15 mouse cellular contexts compared by ENCODE assay signal in genomic region chr4:41698421-41699016, GRCm38 (mm10). TPM values are rescaled to one million over a fixed set of nuclear protein-coding genes. Genes with fewer than 3 reads are reported as not detected.
A peak's percentile ranks its signal among the peaks of the same experiment; 100 is the strongest.
DNase-seq lines count a peak whose midpoint lies in the region; ATAC-seq and TF ChIP-seq lines count a peak whose summit lies in the region.
"Not testable (repeated sequence)": the region's sequence is repeated elsewhere in the genome, so short reads cannot be mapped to it uniquely, and the experiment has no call there.
"Had no signal": no experiment of that assay in that cellular context is flagged by ENCODE, and none has a peak within 500 bp of the region (broad histone marks: within the 10 kb centered on the region; RNA-seq: fewer than 3 reads in every experiment).

No protein-coding gene starts in this region.

- peak overlapping the region; percentile 26 for H3K4me2 ChIP-seq in embryonic facial prominence, embryonic 14.5 days (ENCODE audit: low read depth, low read length)
- peak overlapping the region; percentile 29 for H3K4me2 ChIP-seq in heart, embryonic 15.5 days
- peak overlapping the region; percentile 25; the same call in 1 of the 2 replicates for H3K4me2 ChIP-seq in limb, embryonic 14.5 days (replicated peaks; ENCODE audit: low read depth, low read length, severe bottlenecking)
- H3K4me2 ChIP-seq in neural tube, embryonic 12.5 days (replicated peaks), result peak overlapping the region; percentile 41

- peak; percentile 67 to 79 for DNase-seq in cerebellum, adult 18-20 months
- not testable (repeated sequence) for DNase-seq in embryonic facial prominence, embryonic 14.5 days (ENCODE audit: low spot score); limb, embryonic 14.5 days (ENCODE audit: low spot score)
- DNase-seq in gastrocnemius, postnatal 14 days, result peak; percentile 76
- DNase-seq in kidney, adult 11 months, result peak; percentile 33

- not testable (repeated sequence) for H3K27ac ChIP-seq in embryonic facial prominence, embryonic 14.5 days (replicated peaks; ENCODE audit: low read depth, low read length); heart, embryonic 15.5 days; limb, embryonic 14.5 days (replicated peaks; ENCODE audit: low read depth, low read length); neural tube, embryonic 12.5 days

- 0% methylated on average over 9 of the region's 32 CpGs for WGBS in embryonic facial prominence, embryonic 14.5 days
- WGBS in heart, embryonic 15.5 days, result 5% methylated on average over 17 of the region's 32 CpGs
- WGBS in limb, embryonic 14.5 days, result 5% methylated on average over 16 of the region's 32 CpGs
- 6% methylated on average over 21 of the region's 32 CpGs for WGBS in neural tube, embryonic 12.5 days

- intact Hi-C loops in gastrocnemius, postnatal 14 days (cut with DNase I; ENCODE audit: low total_unique reads), result not testable (repeated sequence)

- not testable (repeated sequence) for ATAC-seq in embryonic facial prominence, embryonic 14.5 days (ENCODE audit: low read depth); heart, embryonic 15.5 days (replicated peaks; ENCODE audit: insufficient number of reproducible peaks, insufficient read depth, low FRiP score, low read depth); limb, embryonic 14.5 days (ENCODE audit: low FRiP score, low read depth); neural tube, embryonic 12.5 days (ENCODE audit: low FRiP score, low read depth)

- H3K4me3 ChIP-seq in embryonic facial prominence, embryonic 14.5 days (ENCODE audit: low read depth, low read length); heart, embryonic 15.5 days; limb, embryonic 14.5 days (replicated peaks; ENCODE audit: low read length); neural tube, embryonic 12.5 days: not testable (repeated sequence)

- H3K27me3 ChIP-seq in embryonic facial prominence, embryonic 14.5 days (replicated peaks; ENCODE audit: control insufficient read depth, insufficient read depth, low read length); heart, embryonic 15.5 days; limb, embryonic 14.5 days (ENCODE audit: control insufficient read depth, insufficient read depth, low read length); neural tube, embryonic 12.5 days (replicated peaks): not testable (repeated sequence)

- not testable (repeated sequence) for TF ChIP-seq POLR2A in limb, embryonic 14.5 days (IDR thresholded peaks at IDR 0.05; ENCODE audit: borderline replicate concordance, extremely low read depth, insufficient read depth, insufficient read length)

- H3K9me3 ChIP-seq in embryonic facial prominence, embryonic 14.5 days (ENCODE audit: control insufficient read depth, low read length); heart, embryonic 15.5 days (replicated peaks); limb, embryonic 14.5 days (ENCODE audit: control insufficient read depth, low read length); neural tube, embryonic 12.5 days: not testable (repeated sequence)

- H3K36me3 ChIP-seq in embryonic facial prominence, embryonic 14.5 days (ENCODE audit: control insufficient read depth, insufficient read depth, low read length); heart, embryonic 15.5 days; limb, embryonic 14.5 days (ENCODE audit: control insufficient read depth, insufficient read depth, low read length); neural tube, embryonic 12.5 days: not testable (repeated sequence)

- not testable (repeated sequence) for H3K4me1 ChIP-seq in embryonic facial prominence, embryonic 14.5 days (ENCODE audit: control insufficient read depth, insufficient read depth, low read length); heart, embryonic 15.5 days (replicated peaks); limb, embryonic 14.5 days (ENCODE audit: control insufficient read depth, insufficient read depth, low read length); neural tube, embryonic 12.5 days

- not testable (repeated sequence) for H3K9ac ChIP-seq in embryonic facial prominence, embryonic 14.5 days (ENCODE audit: low read depth, low read length); heart, embryonic 15.5 days; limb, embryonic 14.5 days (ENCODE audit: low read depth, low read length, severe bottlenecking); neural tube, embryonic 12.5 days

RNA-seq across cellular contexts. Expression of gene Il11ra1, which starts 1.3 kb away (rescaled TPM):
- polyA plus RNA-seq in embryonic facial prominence, embryonic 14.5 days (2014; fragmentation: Nextera tagmentation; extraction: Ambion mirVana), result 317 and 362 TPM in 2 replicates
- total RNA-seq in gastrocnemius, postnatal 14 days (2021), result 10 to 100 TPM; 49.3 to 56.9 TPM
- polyA plus RNA-seq in heart, embryonic 15.5 days (2015; fragmentation: Nextera tagmentation; extraction: Ambion mirVana), result 130 and 164 TPM in 2 replicates
- 247 and 316 TPM in 2 replicates for polyA plus RNA-seq in limb, embryonic 14.5 days (2012; rRNA removed)
- 384 and 431 TPM in 2 replicates for polyA plus RNA-seq in limb, embryonic 14.5 days (2014; fragmentation: Nextera tagmentation; extraction: Ambion mirVana)
- polyA plus RNA-seq in neural tube, embryonic 12.5 days (2016; fragmentation: Nextera tagmentation; extraction: Ambion mirVana), result 73.3 and 79.5 TPM in 2 replicates

RNA-seq across cellular contexts. Expression of gene Cntfr, which starts 1.6 kb away (rescaled TPM):
- polyA plus RNA-seq in embryonic facial prominence, embryonic 14.5 days (2014; fragmentation: Nextera tagmentation; extraction: Ambion mirVana), result 12.8 and 13.0 TPM in 2 replicates
- total RNA-seq in gastrocnemius, postnatal 14 days (2021), result 10 to 100 TPM; 15.3 to 38.0 TPM
- polyA plus RNA-seq in heart, embryonic 15.5 days (2015; fragmentation: Nextera tagmentation; extraction: Ambion mirVana), result 2.0 and 3.9 TPM in 2 replicates
- polyA plus RNA-seq in limb, embryonic 14.5 days (2012; rRNA removed), result 34.2 and 43.6 TPM in 2 replicates
- 5.3 and 5.4 TPM in 2 replicates for polyA plus RNA-seq in limb, embryonic 14.5 days (2014; fragmentation: Nextera tagmentation; extraction: Ambion mirVana)
- 32.8 and 36.4 TPM in 2 replicates for polyA plus RNA-seq in neural tube, embryonic 12.5 days (2016; fragmentation: Nextera tagmentation; extraction: Ambion mirVana)
- total RNA-seq: CH12.LX; common myeloid progenitor, adult 5-6 weeks had no signal
- polyA plus RNA-seq: inflammation-experienced regulatory T-cells, adult 6 months had no signal

RNA-seq across cellular contexts. Expression of gene Rpp25l, which starts 14.8 kb away (rescaled TPM):
- 67.4 and 68.7 TPM in 2 replicates for polyA plus RNA-seq in embryonic facial prominence, embryonic 14.5 days (2014; fragmentation: Nextera tagmentation; extraction: Ambion mirVana)
- total RNA-seq in gastrocnemius, postnatal 14 days (2021), result 10 to 100 TPM; 40.3 to 49.9 TPM
- 42.7 and 47.4 TPM in 2 replicates for polyA plus RNA-seq in heart, embryonic 15.5 days (2015; fragmentation: Nextera tagmentation; extraction: Ambion mirVana)
- 59.3 and 67.5 TPM in 2 replicates for polyA plus RNA-seq in limb, embryonic 14.5 days (2012; rRNA removed)
- polyA plus RNA-seq in limb, embryonic 14.5 days (2014; fragmentation: Nextera tagmentation; extraction: Ambion mirVana), result 69.8 and 76.2 TPM in 2 replicates
- 65.9 and 66.9 TPM in 2 replicates for polyA plus RNA-seq in neural tube, embryonic 12.5 days (2016; fragmentation: Nextera tagmentation; extraction: Ambion mirVana)

RNA-seq across cellular contexts. Expression of gene Dctn3, which starts 24.5 kb away (rescaled TPM):
- polyA plus RNA-seq in embryonic facial prominence, embryonic 14.5 days (2014; fragmentation: Nextera tagmentation; extraction: Ambion mirVana), result 112 and 117 TPM in 2 replicates
- 10 to 100 TPM; 39.6 to 44.8 TPM for total RNA-seq in gastrocnemius, postnatal 14 days (2021)
- 122 and 125 TPM in 2 replicates for polyA plus RNA-seq in heart, embryonic 15.5 days (2015; fragmentation: Nextera tagmentation; extraction: Ambion mirVana)
- polyA plus RNA-seq in limb, embryonic 14.5 days (2012; rRNA removed), result 64.2 and 70.1 TPM in 2 replicates
- polyA plus RNA-seq in limb, embryonic 14.5 days (2014; fragmentation: Nextera tagmentation; extraction: Ambion mirVana), result 99.1 and 101 TPM in 2 replicates
- polyA plus RNA-seq in neural tube, embryonic 12.5 days (2016; fragmentation: Nextera tagmentation; extraction: Ambion mirVana), result 225 and 233 TPM in 2 replicates

RNA-seq across cellular contexts. Expression of gene Arid3c, which starts 32.4 kb away (rescaled TPM):
- polyA plus RNA-seq in embryonic facial prominence, embryonic 14.5 days (2014; fragmentation: Nextera tagmentation; extraction: Ambion mirVana), result 0.12 and 0.15 TPM in 2 replicates
- not detected for total RNA-seq in gastrocnemius, postnatal 14 days (2021)
- not detected in 2 replicates for polyA plus RNA-seq in heart, embryonic 15.5 days (2015; fragmentation: Nextera tagmentation; extraction: Ambion mirVana)
- polyA plus RNA-seq in limb, embryonic 14.5 days (2012; rRNA removed), result 0.09 and 0.20 TPM in 2 replicates
- polyA plus RNA-seq in limb, embryonic 14.5 days (2014; fragmentation: Nextera tagmentation; extraction: Ambion mirVana), result 0.29 TPM in 1 of 2 replicates, not detected in the other
- 1.4 and 1.5 TPM in 2 replicates for polyA plus RNA-seq in neural tube, embryonic 12.5 days (2016; fragmentation: Nextera tagmentation; extraction: Ambion mirVana)
- total RNA-seq: adrenal gland, postnatal 4 days; CH12.LX; common myeloid progenitor, adult 5-6 weeks; gastrocnemius, postnatal 4 days; layer of hippocampus, adult 18-20 months had no signal
- polyA plus RNA-seq: inflammation-experienced regulatory T-cells, adult 6 months; liver, embryonic 14.5 days; myocyte had no signal
